Mouse (Mus musculus) gastrocnemius, postnatal 14 days (tissue): ENCODE results near the gene Gcnt2. TPM values are rescaled to one million over a fixed set of nuclear protein-coding genes. Genes with fewer than 3 reads are reported as not detected.

Source experiments
- DNase-seq: peaks from one replicate; pipeline ENCODE4 v3.0.0; 2021; ENCODE audit warnings: mixed read lengths
- intact Hi-C: fragments of 180-260 bp; cut with DNase I; formaldehyde crosslinking; loops from one replicate; pipeline ENCODE4 v1.15.1; 2025; ENCODE audit warnings: low total_unique reads
- total RNA-seq, 2 experiments: library from RNA; stranded (reverse); gene quantifications; 2 replicates each; pipeline ENCODE4 v1.2.3; 2021

Gene Gcnt2
- total RNA-seq, 2 experiments from 2014 or later, result 3.9 to 5.8 TPM

DNA sequence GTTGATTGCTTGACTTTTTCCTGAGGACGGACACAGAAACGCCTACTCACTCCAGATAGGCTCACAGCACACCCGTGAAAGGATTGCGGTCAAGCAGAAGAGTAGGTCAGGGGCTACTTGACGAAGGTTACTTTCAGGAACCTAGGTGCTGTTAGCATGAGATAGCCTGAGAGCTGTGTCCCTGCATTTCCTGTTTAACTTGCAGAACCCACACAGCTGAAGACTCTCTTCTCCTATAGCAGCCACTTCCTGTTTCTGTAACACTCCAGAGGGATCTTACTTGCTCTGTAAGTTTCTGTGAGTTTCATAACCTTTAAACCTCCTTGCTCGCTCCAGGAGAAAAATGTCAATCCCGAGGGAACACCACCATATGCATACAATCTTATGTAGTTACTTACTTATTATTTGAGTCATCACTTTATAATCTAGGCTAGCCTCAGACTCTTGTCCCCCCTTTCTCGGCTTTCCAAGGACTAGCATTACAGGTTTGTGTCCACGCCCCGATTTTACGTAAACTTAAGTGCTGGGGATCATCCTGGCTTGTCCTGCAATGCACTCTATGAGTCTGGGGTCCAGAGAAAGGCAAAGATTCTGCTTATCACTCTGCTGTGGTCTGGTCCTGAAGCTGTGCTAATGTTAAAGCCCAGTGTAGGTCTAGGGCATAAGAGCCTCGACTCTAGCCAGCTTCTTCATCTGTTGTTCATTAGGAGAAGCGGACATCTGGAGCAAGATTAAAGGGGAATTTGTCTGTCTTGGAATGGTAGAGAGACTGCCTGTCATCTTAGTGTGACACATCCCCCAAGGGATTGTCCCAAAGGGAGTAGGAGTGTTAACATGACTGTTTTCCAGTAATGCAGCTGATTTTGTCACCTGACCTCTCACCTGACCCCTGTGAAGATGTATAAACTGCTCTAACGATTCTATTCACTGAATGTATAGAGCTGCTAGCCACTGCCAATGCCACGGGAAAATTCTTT is 40.7 kb downstream of the Gcnt2 start:
- intact Hi-C loops, result no loop called here

GRCm38 (mm10) chr13:40901263-40901662 is 41.7 kb downstream of the Gcnt2 start:
- DNase-seq, result no peak
- intact Hi-C loops, result no loop called here

More for the DNA sequence above, 40.7 kb downstream of the Gcnt2 start:
- DNase-seq, result no peak

- intact Hi-C loops, result no loop called here
- no peak for DNase-seq
These were observed 42.4 kb downstream of the Gcnt2 start for GRCm38 (mm10) chr13:40901831-40902459.

DNA sequence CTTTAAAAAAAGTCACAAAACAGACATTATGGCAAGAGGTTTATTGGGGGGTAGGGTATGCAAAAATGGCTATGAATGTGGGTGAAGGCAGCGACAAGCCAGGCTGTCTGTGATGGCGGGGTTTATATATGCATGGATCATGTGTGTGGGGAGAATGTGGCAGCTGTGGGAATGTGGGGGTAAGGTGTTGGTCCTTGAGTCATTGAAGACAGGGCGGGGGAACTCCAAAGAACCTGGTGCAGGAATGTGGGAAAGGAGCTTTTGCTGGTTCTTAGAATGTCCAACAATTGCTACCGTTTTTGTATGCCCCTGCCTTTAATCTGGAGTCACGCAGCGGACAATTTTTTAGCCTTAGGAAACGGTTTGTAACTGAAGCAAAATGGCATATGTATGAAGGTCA is 44.5 kb downstream of the Gcnt2 start:
- no peak for DNase-seq
- intact Hi-C loops, result no loop called here

- intact Hi-C loops, result no loop called here
- DNase-seq, result no peak
These were observed 47.0 kb downstream of the Gcnt2 start for GRCm38 (mm10) chr13:40906528-40906927.

- intact Hi-C loops, result no loop called here
- no peak for DNase-seq
These were observed 47.7 kb downstream of the Gcnt2 start for GRCm38 (mm10) chr13:40907274-40907673.

GRCm38 (mm10) chr13:40908044-40908443 is 48.5 kb downstream of the Gcnt2 start:
- intact Hi-C loops, result no loop called here
- DNase-seq, result no peak

DNA sequence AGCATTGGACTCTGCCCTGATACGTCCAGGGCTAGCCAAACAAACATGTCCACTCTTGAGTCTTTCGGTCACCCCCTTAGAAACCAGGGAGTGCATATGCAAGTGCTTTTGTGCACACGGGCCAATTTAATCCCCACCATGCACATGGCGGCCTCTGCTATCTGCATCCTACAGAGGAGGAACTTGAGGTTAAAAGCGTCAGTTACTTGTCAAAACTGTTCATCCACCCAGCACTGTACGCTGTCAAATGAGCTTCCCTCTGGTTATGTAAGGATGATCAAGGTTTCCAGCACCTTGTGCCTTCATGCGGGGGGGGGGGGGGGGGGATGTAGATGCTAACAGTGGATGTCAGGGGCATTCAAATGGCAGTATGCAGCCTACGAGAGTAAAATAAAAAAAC is 49.5 kb downstream of the Gcnt2 start:
- intact Hi-C loops, result no loop called here

GRCm38 (mm10) chr13:40910047-40910446 is 50.5 kb downstream of the Gcnt2 start:
- no peak for DNase-seq
- intact Hi-C loops, result no loop called here

More for the DNA sequence above, 49.5 kb downstream of the Gcnt2 start:
- no peak for DNase-seq

- intact Hi-C loops, result no loop called here
These were observed 52.4 kb downstream of the Gcnt2 start for GRCm38 (mm10) chr13:40911951-40912350.

GRCm38 (mm10) chr13:40913395-40914018 is 54.0 kb downstream of the Gcnt2 start:
- intact Hi-C loops, result no loop called here

More at GRCm38 (mm10) chr13:40911951-40912350, 52.4 kb downstream of the Gcnt2 start:
- DNase-seq, result no peak

DNA sequence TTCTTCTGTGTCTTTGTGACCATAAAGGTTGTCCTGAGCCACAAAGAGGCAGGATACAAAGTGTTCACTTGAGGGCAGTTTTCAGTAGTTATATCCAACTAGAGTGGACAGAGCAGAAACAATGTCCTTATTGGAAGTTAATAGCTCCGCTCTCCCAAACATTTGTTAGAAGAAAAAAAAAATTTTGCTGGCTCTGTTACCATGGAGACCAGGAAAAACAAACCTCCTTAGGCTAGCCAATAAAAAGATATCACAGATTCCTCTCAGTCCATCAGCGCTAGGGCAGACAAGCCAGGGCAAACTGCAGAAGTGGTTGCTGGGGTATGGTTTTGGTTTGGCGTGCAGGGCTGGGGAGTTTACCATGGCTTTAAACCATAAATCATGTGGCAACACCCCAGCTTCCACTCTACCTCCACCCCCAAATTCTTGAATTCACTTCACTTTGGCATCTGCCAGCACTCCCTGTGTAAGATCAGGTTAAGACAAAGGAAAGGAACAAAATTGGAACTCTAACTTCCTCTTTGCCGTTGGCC is 54.6 kb downstream of the Gcnt2 start:
- intact Hi-C loops, result no loop called here
- no peak for DNase-seq

More at GRCm38 (mm10) chr13:40913395-40914018, 54.0 kb downstream of the Gcnt2 start:
- no peak for DNase-seq

DNA sequence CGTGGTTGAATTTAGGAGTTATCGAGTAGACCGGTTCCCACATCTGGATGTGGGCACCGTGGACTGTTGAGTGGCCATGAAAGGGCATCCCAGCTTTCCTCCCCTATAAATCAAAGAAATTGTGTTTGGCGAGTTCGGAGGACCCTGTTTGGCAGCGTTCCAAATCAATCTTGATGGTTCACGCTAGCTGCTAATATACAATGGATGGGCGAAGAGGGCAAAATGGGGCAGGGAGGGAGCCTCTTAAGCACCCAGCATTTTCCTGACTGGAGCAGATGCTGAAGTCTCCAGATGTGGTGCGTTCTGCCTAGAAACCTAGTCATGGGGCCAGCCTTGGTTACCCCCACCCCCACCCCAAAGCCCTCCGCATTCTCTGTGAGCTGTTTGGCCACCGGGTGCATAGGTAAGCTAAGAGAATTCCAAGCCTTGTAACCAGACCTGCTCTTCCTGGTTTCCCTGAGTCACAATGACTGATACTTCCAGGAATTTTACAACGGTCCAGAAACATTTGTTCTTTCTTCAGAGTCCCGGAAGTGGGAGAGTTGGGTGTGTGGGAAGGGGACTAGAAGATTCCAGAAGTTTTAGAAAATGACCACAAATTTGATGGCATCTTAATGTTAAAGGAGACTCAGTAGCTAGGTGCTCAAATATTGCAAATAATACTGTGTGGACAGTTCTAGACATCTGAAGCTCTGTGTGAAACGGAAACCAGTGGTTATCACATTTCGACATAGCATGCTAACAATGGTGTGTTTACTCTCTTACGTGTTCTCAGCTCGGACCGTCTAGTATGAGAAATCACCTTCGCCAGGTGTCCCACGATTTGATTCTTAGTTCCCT is 57.0 kb downstream of the Gcnt2 start:
- intact Hi-C loops, result no loop called here
- no peak for DNase-seq

- intact Hi-C loops, result no loop called here
- peak; percentile 31 for DNase-seq
These were observed 57.9 kb downstream of the Gcnt2 start for GRCm38 (mm10) chr13:40917161-40918091.

GRCm38 (mm10) chr13:40921326-40922059 is 61.9 kb downstream of the Gcnt2 start:
- intact Hi-C loops, result no loop called here
- no peak for DNase-seq

- intact Hi-C loops, result no loop called here
- DNase-seq, result no peak
These were observed 62.8 kb downstream of the Gcnt2 start for GRCm38 (mm10) chr13:40922311-40922877.

DNA sequence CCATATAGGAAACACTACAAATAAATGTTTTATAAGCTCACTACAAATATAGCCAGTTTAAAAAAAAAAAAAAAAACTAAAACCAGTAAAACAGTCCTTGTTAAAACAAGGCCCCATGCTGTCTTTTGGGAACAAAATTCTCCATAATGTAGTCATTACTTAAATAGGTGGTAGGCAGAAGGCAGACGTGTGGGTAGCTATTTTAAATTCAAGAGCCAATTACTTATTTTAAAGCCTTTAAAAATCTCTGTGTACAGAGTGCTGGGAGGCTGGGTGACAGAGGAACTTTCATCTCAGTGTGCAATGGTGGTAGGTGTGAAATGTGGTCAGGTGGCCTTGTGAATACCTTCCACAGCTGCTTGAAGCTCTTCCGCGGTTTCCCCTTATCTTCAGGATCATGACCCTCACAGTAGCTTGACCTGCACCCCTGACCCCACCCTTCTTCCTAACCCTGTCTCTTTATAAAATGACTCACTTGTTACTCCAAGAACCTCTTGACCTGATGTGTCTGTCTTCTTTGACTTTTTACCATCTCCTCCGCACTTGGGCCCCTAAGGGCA is 64.3 kb downstream of the Gcnt2 start:
- DNase-seq, result no peak
- intact Hi-C loops, result no loop called here
